Mouse (Mus musculus): ENCODE results near the gene Nup214.

- TF ChIP-seq POLR2A (IDR thresholded peaks at IDR 0.05; ENCODE audit: borderline replicate concordance, insufficient read depth, low read length): peak; percentile 69; the same call in 1 of the 2 replicates
- TF ChIP-seq CTCF (IDR thresholded peaks at IDR 0.05; ENCODE audit: borderline replicate concordance, insufficient read depth, low read depth, low read length): no peak
Measured at GRCm38 (mm10) chr2:31974141-31974808, at the start of gene Nup214.
